Mouse (Mus musculus) MEL (cell line): ENCODE measurements around the gene Prkce.

Experiments
- JUND ChIP-seq: IDR thresholded peaks from 2 replicates; pipeline ENCODE4 v1.6.1; 2011; ENCODE audit warnings: low read depth, mild to moderate bottlenecking, improper control_type of control experiment, low read length
- UBTF ChIP-seq: IDR thresholded peaks from 2 replicates; pipeline ENCODE4 v1.6.1; 2012; ENCODE audit warnings: low read depth, mild to moderate bottlenecking, inconsistent platforms, low read length, improper control_type of control experiment, moderate library complexity, borderline replicate concordance; ENCODE audit not compliant: insufficient read depth

DNA sequence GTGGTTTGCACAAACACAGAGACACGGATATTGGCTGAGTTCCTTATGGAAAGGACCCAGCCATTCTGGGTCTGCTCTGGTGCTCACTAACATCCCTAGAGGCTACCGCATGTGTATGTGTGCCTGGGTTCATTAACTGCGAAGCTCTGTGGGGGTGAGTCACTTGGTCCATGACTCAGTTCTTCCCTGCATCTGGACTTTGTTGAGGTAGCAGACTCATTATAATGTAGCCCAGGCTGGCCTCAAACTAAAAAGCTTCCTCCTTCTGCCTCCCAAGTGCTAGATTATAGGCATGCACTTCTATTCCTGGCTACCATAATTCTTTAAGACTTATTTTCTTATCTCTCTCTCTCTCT is 286.7 kb downstream of the Prkce start:
- TF ChIP-seq JUND (no peak), UBTF (no peak)
